Mouse (Mus musculus) small intestine, adult 2 months (tissue): ENCODE data around the gene Wwp2. TPM values are rescaled to one million over a fixed set of nuclear protein-coding genes. Genes with fewer than 3 reads are reported as not detected.

Source experiments
- H3K27ac ChIP-seq: fragments of 200-500 bp; 2 replicates; pipeline ENCODE4 v1.5.1; 2012; ENCODE audit warnings: low read depth, low read length, control low read depth, inconsistent platforms; ENCODE audit not compliant: insufficient read depth
- H3K27me3 ChIP-seq: fragments of 200-500 bp; 2 replicates; pipeline ENCODE4 v1.6.1; 2012; ENCODE audit warnings: mild to moderate bottlenecking, moderate library complexity, low read length, inconsistent platforms; ENCODE audit not compliant: control insufficient read depth, insufficient read depth
- H3K36me3 ChIP-seq: fragments of 200-500 bp; 2 replicates; pipeline ENCODE4 v1.6.1; 2012; ENCODE audit warnings: mild to moderate bottlenecking, low read length, control low read depth, inconsistent platforms; ENCODE audit not compliant: control insufficient read depth, insufficient read depth
- H3K4me1 ChIP-seq: fragments of 200-500 bp; 2 replicates; pipeline ENCODE4 v1.6.1; 2012; ENCODE audit warnings: low read length, inconsistent platforms, mixed read lengths; ENCODE audit not compliant: control insufficient read depth, insufficient read depth, insufficient read length
- H3K4me3 ChIP-seq: fragments of 200-500 bp; 2 replicates; pipeline ENCODE4 v1.5.1; 2012; ENCODE audit warnings: low read depth, mild to moderate bottlenecking, control low read depth, inconsistent platforms, low read length, moderate library complexity
- CTCF ChIP-seq: fragments of 200-500 bp; IDR thresholded peaks from 2 replicates; pipeline ENCODE4 v1.5.1; 2012; ENCODE audit warnings: low read depth, mild to moderate bottlenecking, control low read depth, inconsistent platforms, low read length, moderate library complexity, mixed read lengths; ENCODE audit not compliant: insufficient replicate concordance, insufficient read length; ENCODE audit errors: extremely low read depth
- POLR2A ChIP-seq: fragments of 200-500 bp; IDR thresholded peaks from 2 replicates; pipeline ENCODE4 v1.6.1; 2012; ENCODE audit warnings: low read depth, mild to moderate bottlenecking, control low read depth, inconsistent platforms, low read length, moderate library complexity
- WGBS: fragments of 180-500 bp; shearing (Covaris S2); methylation state at CpG from one replicate; pipeline ENCODE4 v1.1.7; 2018; 5-methylcytosine and 5-hydroxymethylcytosine counted together
- polyA plus RNA-seq: library from polyadenylated mRNA; depleted of rRNA; stranded (reverse); fragments of >200 nt; gene quantifications from 2 replicates; pipeline ENCODE4 v1.2.3, GENCODE M21; 2012

The Wwp2 gene
- polyA plus RNA-seq, 1 experiment = 56.9 TPM

GRCm38 (mm10) chr8:107498390-107498789 is 62.2 kb downstream of the Wwp2 start:
- TF ChIP-seq POLR2A = no peak
- WGBS = 86% methylated on average over 1 of the region's 1 CpGs
- Histone ChIP-seq H3K27ac (no peak overlapping the region), H3K4me1 (peaks cover 8% of the 10 kb centered on the region; the same call in 1 of the 2 replicates), H3K4me3 (no peak overlapping the region), H3K27me3 (no peaks in the 10 kb centered on the region), H3K36me3 (peaks cover 7% of the 10 kb centered on the region)

GRCm38 (mm10) chr8:107498806-107499205 is 62.6 kb downstream of the Wwp2 start:
- 68% methylated on average over 8 of the region's 8 CpGs for WGBS
- H3K4me1 ChIP-seq = peaks cover 8% of the 10 kb centered on the region; the same call in 1 of the 2 replicates
- TF ChIP-seq CTCF = no peak
- peaks cover 7% of the 10 kb centered on the region for H3K36me3 ChIP-seq
- H3K27me3 ChIP-seq = no peaks in the 10 kb centered on the region
- H3K27ac ChIP-seq = no peak overlapping the region
- H3K4me3 ChIP-seq = no peak overlapping the region

GRCm38 (mm10) chr8:107499519-107499918 is 63.4 kb downstream of the Wwp2 start:
- TF ChIP-seq POLR2A = no peak
- no peak for TF ChIP-seq CTCF
- WGBS = 90% methylated on average over 3 of the region's 3 CpGs
- H3K36me3 ChIP-seq = peaks cover 5% of the 10 kb centered on the region; the same call in 1 of the 2 replicates
- H3K4me3 ChIP-seq = no peak overlapping the region
- peaks cover 8% of the 10 kb centered on the region; the same call in 1 of the 2 replicates for H3K4me1 ChIP-seq
- no peak overlapping the region for H3K27ac ChIP-seq
- no peaks in the 10 kb centered on the region for H3K27me3 ChIP-seq

- H3K36me3 ChIP-seq = peaks cover 14% of the 10 kb centered on the region
- TF ChIP-seq CTCF (no peak), POLR2A (no peak)
- H3K4me1 ChIP-seq = peaks cover 12% of the 10 kb centered on the region; the same call in 1 of the 2 replicates
- H3K27ac ChIP-seq = peak overlapping the region; percentile 17
- no peaks in the 10 kb centered on the region for H3K27me3 ChIP-seq
- 94% methylated on average over 8 of the region's 8 CpGs for WGBS
- H3K4me3 ChIP-seq = no peak overlapping the region
These were observed 66.2 kb downstream of the Wwp2 start for GRCm38 (mm10) chr8:107502407-107502806.

GRCm38 (mm10) chr8:107502922-107503321 is 66.8 kb downstream of the Wwp2 start:
- TF ChIP-seq POLR2A (no peak), CTCF (no peak)
- WGBS = 82% methylated on average over 3 of the region's 3 CpGs
- H3K4me1 ChIP-seq = peaks cover 12% of the 10 kb centered on the region; the same call in 1 of the 2 replicates

GRCm38 (mm10) chr8:107503354-107503753 is 67.2 kb downstream of the Wwp2 start:
- H3K4me1 ChIP-seq = peaks cover 12% of the 10 kb centered on the region; the same call in 1 of the 2 replicates
- TF ChIP-seq POLR2A (no peak), CTCF (no peak)
- WGBS = 6% methylated on average over 6 of the region's 6 CpGs

More at GRCm38 (mm10) chr8:107502922-107503321, 66.8 kb downstream of the Wwp2 start:
- H3K27me3 ChIP-seq = no peaks in the 10 kb centered on the region
- H3K4me3 ChIP-seq = no peak overlapping the region
- peaks cover 17% of the 10 kb centered on the region for H3K36me3 ChIP-seq
- peak overlapping the region; percentile 17 for H3K27ac ChIP-seq

GRCm38 (mm10) chr8:107504239-107504985 is 68.2 kb downstream of the Wwp2 start:
- Histone ChIP-seq H3K27me3 (no peaks in the 10 kb centered on the region), H3K4me1 (peaks cover 12% of the 10 kb centered on the region; the same call in 1 of the 2 replicates), H3K4me3 (no peak overlapping the region), H3K27ac (peak overlapping the region; percentile 38), H3K36me3 (peaks cover 18% of the 10 kb centered on the region)
- TF ChIP-seq CTCF (no peak), POLR2A (no peak)
- 64% methylated on average over 13 of the region's 13 CpGs for WGBS

More at GRCm38 (mm10) chr8:107503354-107503753, 67.2 kb downstream of the Wwp2 start:
- Histone ChIP-seq H3K27me3 (no peaks in the 10 kb centered on the region), H3K27ac (0 out of 2 replicates have a peak overlapping the region, but pooled peaks have one; percentile 38), H3K4me3 (no peak overlapping the region), H3K36me3 (peaks cover 18% of the 10 kb centered on the region)

GRCm38 (mm10) chr8:107505271-107505670 is 69.1 kb downstream of the Wwp2 start:
- Histone ChIP-seq H3K4me1 (peaks cover 12% of the 10 kb centered on the region; the same call in 1 of the 2 replicates), H3K27me3 (no peaks in the 10 kb centered on the region)

More at GRCm38 (mm10) chr8:107505271-107505670, 69.1 kb downstream of the Wwp2 start:
- Histone ChIP-seq H3K27ac (no peak overlapping the region), H3K4me3 (no peak overlapping the region), H3K36me3 (peaks cover 15% of the 10 kb centered on the region)
- no peak for TF ChIP-seq POLR2A
- TF ChIP-seq CTCF = no peak
- WGBS = 88% methylated on average over 4 of the region's 4 CpGs
